Mouse (Mus musculus): Measurements from ENCODE around the gene Sbno1. TPM values are rescaled to one million over a fixed set of nuclear protein-coding genes. Genes with fewer than 3 reads are reported as not detected.
"Not testable (repeated sequence)": the region's sequence is repeated elsewhere in the genome, so short reads cannot be mapped to it uniquely, and the experiment has no call there.

The Sbno1 gene
- polyA plus RNA-seq, 1 experiment from 2014 or later = 49.3 TPM

GRCm38 (mm10) chr5:124366721-124367120 lies 59.1 kb downstream of the Sbno1 start:
- H3K9ac ChIP-seq (ENCODE audit: low read depth, low read length) = no peak overlapping the region
- no peak overlapping the region for H3K27ac ChIP-seq (ENCODE audit: low read depth, low read length)
- ATAC-seq = no peak
- no peak for TF ChIP-seq CTCF (IDR thresholded peaks at IDR 0.05; ENCODE audit: low read depth)
- 64% methylated on average over 3 of the region's 3 CpGs for WGBS
- H3K9me3 ChIP-seq (ENCODE audit: control insufficient read depth) = no peaks in the 10 kb centered on the region
- no peak overlapping the region for H3K4me2 ChIP-seq (replicated peaks; ENCODE audit: low read depth)
- H3K4me1 ChIP-seq (replicated peaks; ENCODE audit: control insufficient read depth, insufficient read depth, low read length) = no peaks in the 10 kb centered on the region
- peaks cover 29% of the 10 kb centered on the region for H3K36me3 ChIP-seq (ENCODE audit: control insufficient read depth, insufficient read depth)
- H3K4me3 ChIP-seq (ENCODE audit: low read depth, low read length) = no peak overlapping the region
- H3K27me3 ChIP-seq (replicated peaks; ENCODE audit: control insufficient read depth, insufficient read depth, low read length) = no peaks in the 10 kb centered on the region

GRCm38 (mm10) chr5:124365754-124366153 lies 60.0 kb downstream of the Sbno1 start:
- H3K9ac ChIP-seq (ENCODE audit: low read depth, low read length) = no peak overlapping the region
- H3K4me3 ChIP-seq (ENCODE audit: low read depth, low read length) = no peak overlapping the region
- peaks cover 22% of the 10 kb centered on the region for H3K36me3 ChIP-seq (ENCODE audit: control insufficient read depth, insufficient read depth)
- WGBS = 93% methylated on average over 2 of the region's 2 CpGs
- no peaks in the 10 kb centered on the region for H3K9me3 ChIP-seq (ENCODE audit: control insufficient read depth)
- no peak overlapping the region for H3K27ac ChIP-seq (ENCODE audit: low read depth, low read length)
- H3K4me2 ChIP-seq (replicated peaks; ENCODE audit: low read depth) = no peak overlapping the region
- ATAC-seq = no peak
- H3K4me1 ChIP-seq (replicated peaks; ENCODE audit: control insufficient read depth, insufficient read depth, low read length) = no peaks in the 10 kb centered on the region
- no peaks in the 10 kb centered on the region for H3K27me3 ChIP-seq (replicated peaks; ENCODE audit: control insufficient read depth, insufficient read depth, low read length)
- no peak for TF ChIP-seq CTCF (IDR thresholded peaks at IDR 0.05; ENCODE audit: low read depth)

GRCm38 (mm10) chr5:124364173-124364918 lies 61.5 kb downstream of the Sbno1 start:
- H3K36me3 ChIP-seq (ENCODE audit: control insufficient read depth, insufficient read depth) = peaks cover 8% of the 10 kb centered on the region
- no peaks in the 10 kb centered on the region for H3K9me3 ChIP-seq (ENCODE audit: control insufficient read depth)
- no peak overlapping the region for H3K4me3 ChIP-seq (ENCODE audit: low read depth, low read length)
- H3K4me2 ChIP-seq (replicated peaks; ENCODE audit: low read depth) = no peak overlapping the region
- TF ChIP-seq CTCF (IDR thresholded peaks at IDR 0.05; ENCODE audit: low read depth) = no peak
- no peak for ATAC-seq
- 92% methylated on average over 6 of the region's 6 CpGs for WGBS
- no peak overlapping the region for H3K27ac ChIP-seq (ENCODE audit: low read depth, low read length)
- no peak overlapping the region for H3K9ac ChIP-seq (ENCODE audit: low read depth, low read length)
- no peaks in the 10 kb centered on the region for H3K27me3 ChIP-seq (replicated peaks; ENCODE audit: control insufficient read depth, insufficient read depth, low read length)
- H3K4me1 ChIP-seq (replicated peaks; ENCODE audit: control insufficient read depth, insufficient read depth, low read length) = no peaks in the 10 kb centered on the region

- H3K4me2 ChIP-seq (replicated peaks; ENCODE audit: low read depth); ATAC-seq; H3K9ac ChIP-seq (ENCODE audit: low read depth, low read length); H3K27ac ChIP-seq (ENCODE audit: low read depth, low read length); H3K36me3 ChIP-seq (ENCODE audit: control insufficient read depth, insufficient read depth); H3K4me3 ChIP-seq (ENCODE audit: low read depth, low read length); H3K27me3 ChIP-seq (replicated peaks; ENCODE audit: control insufficient read depth, insufficient read depth, low read length); H3K9me3 ChIP-seq (ENCODE audit: control insufficient read depth); H3K4me1 ChIP-seq (replicated peaks; ENCODE audit: control insufficient read depth, insufficient read depth, low read length): not testable (repeated sequence)
- WGBS = 91% methylated on average over 5 of the region's 5 CpGs
Observed at GRCm38 (mm10) chr5:124362982-124363381, 62.8 kb downstream of the Sbno1 start, which contains the start of gene Cdk2ap1. Gene Cdk2ap1 (minus strand): TSS chr5:124363082.

- Histone ChIP-seq H3K36me3 (ENCODE audit: control insufficient read depth, insufficient read depth) (no peaks in the 10 kb centered on the region), H3K9ac (ENCODE audit: low read depth, low read length) (no peak overlapping the region), H3K9me3 (ENCODE audit: control insufficient read depth) (no peaks in the 10 kb centered on the region), H3K4me1 (replicated peaks; ENCODE audit: control insufficient read depth, insufficient read depth, low read length) (no peaks in the 10 kb centered on the region), H3K27ac (ENCODE audit: low read depth, low read length) (no peak overlapping the region), H3K27me3 (replicated peaks; ENCODE audit: control insufficient read depth, insufficient read depth, low read length) (no peaks in the 10 kb centered on the region), H3K4me3 (ENCODE audit: low read depth, low read length) (no peak overlapping the region), H3K4me2 (replicated peaks; ENCODE audit: low read depth) (no peak overlapping the region)
- no peak for ATAC-seq
- peak; percentile 61 for TF ChIP-seq CTCF (IDR thresholded peaks at IDR 0.05; ENCODE audit: low read depth)
- 83% methylated on average over 2 of the region's 2 CpGs for WGBS
Observed at GRCm38 (mm10) chr5:124359641-124360040, 66.2 kb downstream of the Sbno1 start.

GRCm38 (mm10) chr5:124356695-124357094 lies 69.1 kb downstream of the Sbno1 start:
- WGBS = 52% methylated on average over 3 of the region's 3 CpGs
- H3K4me3 ChIP-seq (ENCODE audit: low read depth, low read length) = no peak overlapping the region
- H3K36me3 ChIP-seq (ENCODE audit: control insufficient read depth, insufficient read depth) = no peaks in the 10 kb centered on the region
- H3K27me3 ChIP-seq (replicated peaks; ENCODE audit: control insufficient read depth, insufficient read depth, low read length) = no peaks in the 10 kb centered on the region
- peak; percentile 39 for TF ChIP-seq CTCF (IDR thresholded peaks at IDR 0.05; ENCODE audit: low read depth)
- no peak for ATAC-seq
- H3K9ac ChIP-seq (ENCODE audit: low read depth, low read length) = no peak overlapping the region
- no peak overlapping the region for H3K27ac ChIP-seq (ENCODE audit: low read depth, low read length)
- no peaks in the 10 kb centered on the region for H3K9me3 ChIP-seq (ENCODE audit: control insufficient read depth)
- peaks cover 4% of the 10 kb centered on the region; the same call in 1 of the 2 replicates for H3K4me1 ChIP-seq (replicated peaks; ENCODE audit: control insufficient read depth, insufficient read depth, low read length)
- no peak overlapping the region for H3K4me2 ChIP-seq (replicated peaks; ENCODE audit: low read depth)

Data from intestine, postnatal 0 days (tissue).